Comparison of ENCODE assay signal across 11 mouse cellular contexts in genomic region chr19:57313226-57313625, GRCm38 (mm10). TPM values are rescaled to one million over a fixed set of nuclear protein-coding genes. Genes with fewer than 3 reads are reported as not detected.
A peak's percentile ranks its signal among the peaks of the same experiment; 100 is the strongest.
DNase-seq lines count a peak whose midpoint lies in the region; ATAC-seq and TF ChIP-seq lines count a peak whose summit lies in the region.
"Had no signal": no experiment of that assay in that cellular context is flagged by ENCODE, and none has a peak within 500 bp of the region (broad histone marks: within the 10 kb centered on the region; RNA-seq: fewer than 3 reads in every experiment).

No protein-coding gene starts in this region.

- peak; percentile 91 for DNase-seq in heart, adult 11 months
- DNase-seq in liver, embryonic 14.5 days (ENCODE audit: low read depth in 3 of 3, low spot score in 3 of 3): no peak
- no peak for DNase-seq in liver
- DNase-seq in kidney, adult 9 months: peak; percentile 85
- no peak for DNase-seq in cerebellum, postnatal 10 days
- DNase-seq in thymus, postnatal 10 days (ENCODE audit: low spot score in 2 of 2): no peak
- DNase-seq: gastrocnemius, postnatal 10 days; thymus, postnatal 4 days had no signal

- H3K4me2 ChIP-seq in heart, embryonic 12.5 days: no peak overlapping the region
- H3K4me2 ChIP-seq in liver, embryonic 14.5 days (ENCODE audit: low read depth): peak overlapping the region; percentile 54; the same call in 1 of the 2 replicates
- H3K4me2 ChIP-seq in neural tube, embryonic 15.5 days: peak overlapping the region; percentile 96

- no peak overlapping the region for H3K9ac ChIP-seq in heart, embryonic 12.5 days
- no peak overlapping the region for H3K9ac ChIP-seq in liver, embryonic 14.5 days (replicated peaks)
- no peak overlapping the region for H3K9ac ChIP-seq in neural tube, embryonic 15.5 days (replicated peaks)
- H3K9ac ChIP-seq: embryonic facial prominence, embryonic 12.5 days had no signal

- no peak overlapping the region for H3K4me3 ChIP-seq in heart, embryonic 12.5 days
- no peak overlapping the region for H3K4me3 ChIP-seq in liver, embryonic 14.5 days (ENCODE audit: insufficient read depth in 1 of 2, low read depth in 2 of 2, low read length in 2 of 2)
- peak overlapping the region; percentile 69; the same call in 1 of the 2 replicates for H3K4me3 ChIP-seq in neural tube, embryonic 15.5 days (replicated peaks)
- H3K4me3 ChIP-seq: embryonic facial prominence, embryonic 12.5 days had no signal

- H3K27me3 ChIP-seq in heart, embryonic 12.5 days (replicated peaks): peaks cover 25% of the 10 kb centered on the region
- peaks cover 13% of the 10 kb centered on the region for H3K27me3 ChIP-seq in liver, embryonic 14.5 days (ENCODE audit: control insufficient read depth, insufficient read depth, low read length)
- 0 out of 2 replicates have a peak, but pooled peaks cover 6% of the 10 kb centered on the region for H3K27me3 ChIP-seq in neural tube, embryonic 15.5 days (replicated peaks)

- TF ChIP-seq EP300 in liver, embryonic 14.5 days (IDR thresholded peaks at IDR 0.05; ENCODE audit: low read depth): no peak

- H3K36me3 ChIP-seq in heart, embryonic 12.5 days: no peaks in the 10 kb centered on the region
- H3K36me3 ChIP-seq in liver, embryonic 14.5 days (replicated peaks; ENCODE audit: control insufficient read depth, insufficient read depth, low read depth): no peaks in the 10 kb centered on the region
- no peaks in the 10 kb centered on the region for H3K36me3 ChIP-seq in neural tube, embryonic 15.5 days
- H3K36me3 ChIP-seq: embryonic facial prominence, embryonic 12.5 days had no signal

- ATAC-seq in heart, embryonic 12.5 days (ENCODE audit: insufficient number of reproducible peaks, low FRiP score): no peak
- no peak for ATAC-seq in liver, embryonic 14.5 days (ENCODE audit: insufficient read depth)
- ATAC-seq in neural tube, embryonic 15.5 days (ENCODE audit: low FRiP score): no peak

- peaks cover 12% of the 10 kb centered on the region for H3K4me1 ChIP-seq in heart, embryonic 12.5 days (replicated peaks)
- H3K4me1 ChIP-seq in liver, embryonic 14.5 days (replicated peaks; ENCODE audit: control insufficient read depth in 2 of 2, insufficient read depth in 2 of 2, low read length in 1 of 2): peaks cover 0 to 17% of the 10 kb centered on the region in 2 experiments; a peak in 2 of 4 replicates
- H3K4me1 ChIP-seq in neural tube, embryonic 15.5 days: peaks cover 23% of the 10 kb centered on the region

- H3K9me3 ChIP-seq in heart, embryonic 12.5 days (replicated peaks): no peaks in the 10 kb centered on the region
- no peaks in the 10 kb centered on the region for H3K9me3 ChIP-seq in liver, embryonic 14.5 days (ENCODE audit: control insufficient read depth, low read length)
- H3K9me3 ChIP-seq in neural tube, embryonic 15.5 days (replicated peaks): no peaks in the 10 kb centered on the region
- H3K9me3 ChIP-seq: embryonic facial prominence, embryonic 12.5 days had no signal

- no peak for TF ChIP-seq CTCF in liver, embryonic 14.5 days (IDR thresholded peaks at IDR 0.05; ENCODE audit: low read depth)

- 74% methylated on average over 10 of the region's 10 CpGs for WGBS in heart, embryonic 12.5 days
- 55% methylated on average over 10 of the region's 10 CpGs for WGBS in liver, embryonic 14.5 days (ENCODE audit: insufficient replicate concordance)
- WGBS in neural tube, embryonic 15.5 days: 74% methylated on average over 10 of the region's 10 CpGs

- no peak overlapping the region for H3K27ac ChIP-seq in heart, embryonic 12.5 days (ENCODE audit: poor library complexity, severe bottlenecking)
- H3K27ac ChIP-seq in liver, embryonic 14.5 days: no peak overlapping the region
- H3K27ac ChIP-seq in neural tube, embryonic 15.5 days (replicated peaks): no peak overlapping the region
- H3K27ac ChIP-seq: embryonic facial prominence, embryonic 12.5 days had no signal

RNA-seq across cellular contexts. Expression of gene Ablim1, which starts 1.5 kb away (rescaled TPM):
- 53.4 and 53.5 TPM in 2 replicates for polyA plus RNA-seq in heart, embryonic 12.5 days (2016; fragmentation: Nextera tagmentation; extraction: Ambion mirVana)
- 2.8 and 3.0 TPM in 2 replicates for polyA plus RNA-seq in liver, embryonic 14.5 days (2012; rRNA removed)
- 4.7 and 6.3 TPM in 2 replicates for polyA plus RNA-seq in liver, embryonic 14.5 days (2014; fragmentation: Nextera tagmentation; extraction: Ambion mirVana)
- polyA plus RNA-seq in neural tube, embryonic 15.5 days (2015; fragmentation: Nextera tagmentation; extraction: Ambion mirVana): 58.6 and 58.7 TPM in 2 replicates

RNA-seq across cellular contexts. Expression of gene Fam160b1, which starts 47.3 kb away (rescaled TPM):
- polyA plus RNA-seq in heart, embryonic 12.5 days (2016; fragmentation: Nextera tagmentation; extraction: Ambion mirVana): 15.4 TPM in 2 replicates
- polyA plus RNA-seq in liver, embryonic 14.5 days (2012; rRNA removed): 4.8 and 5.1 TPM in 2 replicates
- 5.4 and 6.4 TPM in 2 replicates for polyA plus RNA-seq in liver, embryonic 14.5 days (2014; fragmentation: Nextera tagmentation; extraction: Ambion mirVana)
- 12.6 and 12.9 TPM in 2 replicates for polyA plus RNA-seq in neural tube, embryonic 15.5 days (2015; fragmentation: Nextera tagmentation; extraction: Ambion mirVana)

Comparison
In these comparisons a context has a peak if more than half of its experiments do, and no peak if none do; other contexts are left out.
1. DNase-seq: peak in heart, adult 11 months (single experiment) and kidney, adult 9 months (single experiment); none in liver, embryonic 14.5 days (0 of 3), liver (single experiment), cerebellum, postnatal 10 days (0 of 2) and thymus, postnatal 10 days (0 of 2).